Mouse (Mus musculus): ENCODE measurements around the gene Nnat. TPM values are rescaled to one million over a fixed set of nuclear protein-coding genes. Genes with fewer than 3 reads are reported as not detected.

Gene Nnat
- polyA plus RNA-seq (2014; fragmentation: Illumina TruSeq; extraction: RNeasy Lipid Tissue Mini Kit (QIAGEN cat#74804); ENCODE audit: low read depth, low replicate concordance) = 1.3 TPM

DNA sequence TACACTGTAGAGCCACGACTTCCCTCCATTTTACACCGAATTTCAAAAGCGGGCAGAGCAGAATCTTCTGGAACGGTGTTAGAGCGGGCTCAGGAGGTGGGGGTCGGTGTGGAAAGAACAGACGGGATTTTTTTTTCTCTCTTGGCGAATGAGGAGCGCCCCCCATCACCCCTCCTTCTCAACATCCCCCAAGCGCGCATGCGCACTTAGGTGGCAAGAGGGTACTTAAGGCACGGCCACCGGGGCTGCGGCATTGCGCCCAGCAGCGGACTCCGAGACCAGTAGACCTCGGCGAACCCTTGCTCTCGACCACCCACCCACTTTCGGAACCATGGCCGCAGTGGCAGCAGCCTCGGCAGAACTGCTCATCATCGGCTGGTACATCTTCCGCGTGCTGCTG, at the start of gene Nnat:
Nnat (plus strand) TSS at position 221 of the 400 bp plus-strand sequence.

DNA sequence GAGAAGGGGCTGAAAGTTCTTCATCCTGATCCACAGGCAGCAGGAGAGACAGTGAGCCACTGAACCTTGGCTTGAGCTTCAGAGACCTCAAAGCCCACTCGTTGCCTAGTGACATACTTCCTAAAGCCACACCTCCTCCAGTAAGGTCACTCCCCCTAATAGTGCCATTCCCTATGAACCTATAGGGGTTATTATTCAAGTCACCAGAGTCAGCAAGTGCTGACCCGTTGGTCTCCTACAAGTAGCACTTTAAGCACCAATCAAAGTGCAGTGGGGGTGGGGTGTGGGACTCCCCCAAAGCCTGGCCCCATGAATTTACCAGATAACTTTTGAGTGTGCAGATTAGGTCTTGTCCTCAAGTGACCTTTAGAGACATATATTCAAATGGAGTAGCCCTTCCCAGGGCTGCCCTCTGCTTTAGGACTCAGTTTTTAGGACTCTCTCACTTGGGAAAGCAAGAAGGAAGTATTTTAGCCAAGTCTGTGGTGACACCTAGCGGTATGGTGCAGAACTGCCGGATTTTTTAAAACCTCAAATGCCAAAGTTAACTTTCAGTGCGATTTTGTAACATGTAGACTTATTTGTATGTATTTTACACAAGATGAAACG, 11.4 kb downstream of the Nnat start, which contains the start of gene Blcap:
Blcap (minus strand) TSS at position 51 of the 609 bp plus-strand sequence.

Other genes with a start within 250 kb of the Nnat start
- not detected for gene Ghrh, start 212.6 kb upstream of the Nnat start, polyA plus RNA-seq (2014; fragmentation: Illumina TruSeq; extraction: RNeasy Lipid Tissue Mini Kit (QIAGEN cat#74804); ENCODE audit: low read depth, low replicate concordance)
- gene Manbal, start 192.5 kb upstream of the Nnat start, polyA plus RNA-seq (2014; fragmentation: Illumina TruSeq; extraction: RNeasy Lipid Tissue Mini Kit (QIAGEN cat#74804); ENCODE audit: low read depth, low replicate concordance) = 23.7 TPM
- 2.9 TPM for gene Src, start 141.6 kb upstream of the Nnat start, polyA plus RNA-seq (2014; fragmentation: Illumina TruSeq; extraction: RNeasy Lipid Tissue Mini Kit (QIAGEN cat#74804); ENCODE audit: low read depth, low replicate concordance)
- 55.5 TPM for gene Blcap, start 11.2 kb downstream of the Nnat start, polyA plus RNA-seq (2014; fragmentation: Illumina TruSeq; extraction: RNeasy Lipid Tissue Mini Kit (QIAGEN cat#74804); ENCODE audit: low read depth, low replicate concordance)
- 9.5 TPM for gene Ctnnbl1, start 177.3 kb downstream of the Nnat start, polyA plus RNA-seq (2014; fragmentation: Illumina TruSeq; extraction: RNeasy Lipid Tissue Mini Kit (QIAGEN cat#74804); ENCODE audit: low read depth, low replicate concordance)

Data from heart, adult 10 weeks (tissue).